Mouse (Mus musculus): ENCODE measurements at regions not wholly inside any gene's neighbourhood (a gene's known extent, or its start where the extent isn't known, plus 50 kb on each side); places are given as distances from the start of the nearest gene placed in this dataset.

DNA sequence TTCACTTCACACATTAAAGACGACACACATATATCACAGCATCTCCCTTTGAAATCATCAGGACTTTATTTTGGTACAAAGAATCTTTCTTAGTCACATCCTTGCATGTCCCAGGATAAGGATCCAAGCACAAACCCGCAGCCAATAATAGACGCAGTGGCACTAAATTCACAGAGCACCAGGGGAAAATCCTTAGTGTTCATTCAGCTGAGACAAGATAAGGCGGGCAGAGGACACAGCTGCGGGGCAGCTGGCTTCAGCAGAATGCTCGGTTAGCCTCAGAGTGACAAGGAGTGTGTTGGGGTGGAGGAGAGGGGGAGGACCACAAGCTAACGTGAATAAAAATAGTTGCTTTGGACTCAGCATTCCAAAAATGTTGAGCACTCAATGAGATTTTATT, 70.7 kb downstream of the Gm11983 start:
- TF ChIP-seq CHD2 (IDR thresholded peaks at IDR 0.05; ENCODE audit: low read depth, low read length) (no peak), HCFC1 (IDR thresholded peaks at IDR 0.05; ENCODE audit: borderline replicate concordance, insufficient read depth, low read length) (no peak), ZC3H11A (IDR thresholded peaks at IDR 0.05; ENCODE audit: borderline replicate concordance, low read depth, low read length) (no peak), ZNF384 (IDR thresholded peaks at IDR 0.05; ENCODE audit: low read depth, low read length) (no peak), MAFK (IDR thresholded peaks at IDR 0.05; ENCODE audit: insufficient read depth, low read depth, low read length) (no peak)

All from ES-E14 (cell line).